Mouse (Mus musculus) lung, adult 2 months (tissue): ENCODE measurements at regions not wholly inside any gene's neighbourhood (a gene's known extent, or its start where the extent isn't known, plus 50 kb on each side); places are given as distances from the start of the nearest gene placed in this dataset.
A peak's percentile ranks its signal among the peaks of the same experiment; 100 is the strongest.

ENCODE experiments used
- DNase-seq: peaks from one replicate; pipeline ENCODE4 v3.0.0; 2022
- H3K4me1 ChIP-seq: fragments of 200-500 bp; 2 replicates; pipeline ENCODE4 v1.6.1; 2011; ENCODE audit warnings: low read length; ENCODE audit not compliant: control insufficient read depth, insufficient read depth
- H3K4me3 ChIP-seq: fragments of 200-500 bp; replicated peaks from 2 replicates; pipeline ENCODE3; 2011; ENCODE audit warnings: low read depth, mild to moderate bottlenecking, control low read depth, low read length; ENCODE audit errors: extremely low read depth
- CTCF ChIP-seq: fragments of 200-500 bp; IDR thresholded peaks from 2 replicates; pipeline ENCODE4 v1.5.1; 2011; ENCODE audit warnings: mild to moderate bottlenecking, low read length, control low read depth; ENCODE audit not compliant: insufficient read depth
- POLR2A ChIP-seq: fragments of 200-500 bp; IDR thresholded peaks from 2 replicates; pipeline ENCODE4 v1.6.1; 2011; ENCODE audit warnings: low read depth, mild to moderate bottlenecking, control low read depth, low read length, borderline replicate concordance; ENCODE audit errors: extremely low read depth
- WGBS: fragments of 180-500 bp; shearing (Covaris S2); methylation state at CpG from one replicate; pipeline ENCODE4 v1.1.7; 2018; 5-methylcytosine and 5-hydroxymethylcytosine counted together

- peak; percentile 3 for DNase-seq
- Histone ChIP-seq H3K4me1 (no peaks in the 10 kb centered on the region), H3K4me3 (no peak overlapping the region)
- TF ChIP-seq POLR2A (no peak), CTCF (no peak)
These were observed 56.0 kb upstream of the Gpc4 start for GRCm38 (mm10) chrX:52221016-52221415.

- TF ChIP-seq POLR2A = no peak
- TF ChIP-seq CTCF = no peak
- Histone ChIP-seq H3K4me3 (no peak overlapping the region), H3K4me1 (no peaks in the 10 kb centered on the region; the same call in 1 of the 2 replicates)
- no peak for DNase-seq
- 46% methylated on average over 6 of the region's 6 CpGs for WGBS
These were observed 52.2 kb upstream of the Gpc4 start for GRCm38 (mm10) chrX:52217189-52217789.
